Mouse (Mus musculus) yolk sac, embryonic 10.5 days (tissue): ENCODE measurements around the gene Fyb2.

ENCODE experiments used
- DNase-seq: peaks from one replicate; pipeline ENCODE4 v3.0.0-alpha.2; 2017; ENCODE audit warnings: low spot score

The Fyb2 gene

GRCm38 (mm10) chr4:105007360-105008018 is 94.2 kb downstream of the Fyb2 start:
- DNase-seq, result no peak

- DNase-seq, result no peak
These were observed 100.5 kb downstream of the Fyb2 start for GRCm38 (mm10) chr4:105013718-105014117.

- no peak for DNase-seq
These were observed 102.2 kb downstream of the Fyb2 start for GRCm38 (mm10) chr4:105015496-105015895.

GRCm38 (mm10) chr4:105016006-105016613 is 102.9 kb downstream of the Fyb2 start:
- no peak for DNase-seq

GRCm38 (mm10) chr4:105027278-105027677 is 114.0 kb downstream of the Fyb2 start:
- DNase-seq, result no peak

GRCm38 (mm10) chr4:105031104-105031503 is 117.8 kb downstream of the Fyb2 start:
- no peak for DNase-seq

GRCm38 (mm10) chr4:105033153-105033552 is 119.9 kb downstream of the Fyb2 start:
- DNase-seq, result no peak

- no peak for DNase-seq
These were observed 121.0 kb downstream of the Fyb2 start for GRCm38 (mm10) chr4:105034259-105034658.

GRCm38 (mm10) chr4:105050041-105050440 is 136.8 kb downstream of the Fyb2 start:
- no peak for DNase-seq

GRCm38 (mm10) chr4:105051291-105051690 is 138.0 kb downstream of the Fyb2 start:
- DNase-seq, result no peak
